Mouse (Mus musculus) embryonic facial prominence, embryonic 12.5 days (tissue): ENCODE measurements around the gene Csrnp2. TPM values are rescaled to one million over a fixed set of nuclear protein-coding genes. Genes with fewer than 3 reads are reported as not detected.
"Not testable (repeated sequence)": the region's sequence is repeated elsewhere in the genome, so short reads cannot be mapped to it uniquely, and the experiment has no call there.

Experiments used
- ATAC-seq: fragments of 200-750 bp; cut with Nextera tagmentation; 2 replicates; pipeline ENCODE4 v1.8.0; 2017; ENCODE audit not compliant: insufficient number of reproducible peaks, insufficient read depth, low FRiP score, low TSS enrichment
- H3K27ac ChIP-seq: fragments of 300-500 bp; sonication (generic); 2 replicates; pipeline ENCODE4 v1.5.1; 2016; ENCODE audit warnings: mild to moderate bottlenecking
- H3K27me3 ChIP-seq: fragments of 300-500 bp; sonication (generic); 2 replicates; pipeline ENCODE4 v1.6.1; 2016; ENCODE audit warnings: mild to moderate bottlenecking, moderate library complexity
- H3K36me3 ChIP-seq: fragments of 300-500 bp; sonication (generic); 2 replicates; pipeline ENCODE4 v1.6.1; 2016; ENCODE audit warnings: mild to moderate bottlenecking
- H3K4me1 ChIP-seq: fragments of 300-500 bp; sonication (generic); 2 replicates; pipeline ENCODE4 v1.6.1; 2016
- H3K4me2 ChIP-seq: fragments of 300-500 bp; sonication (generic); replicated peaks from 2 replicates; pipeline ENCODE4 v1.6.1; 2016; ENCODE audit warnings: mild to moderate bottlenecking, moderate library complexity
- H3K4me3 ChIP-seq: fragments of 300-500 bp; sonication (generic); 2 replicates; pipeline ENCODE4 v1.5.1; 2016; ENCODE audit warnings: mild to moderate bottlenecking
- H3K9ac ChIP-seq: fragments of 300-500 bp; sonication (generic); 2 replicates; pipeline ENCODE4 v1.6.1; 2016; ENCODE audit warnings: mild to moderate bottlenecking, moderate library complexity
- H3K9me3 ChIP-seq: fragments of 300-500 bp; sonication (generic); 2 replicates; pipeline ENCODE4 v1.6.1; 2016; ENCODE audit warnings: mild to moderate bottlenecking, moderate library complexity
- WGBS: fragments of 180-500 bp; shearing (Covaris S2); methylation state at CpG from one replicate; pipeline ENCODE4 v1.1.7; 2016; 5-methylcytosine and 5-hydroxymethylcytosine counted together
- polyA plus RNA-seq: library from polyadenylated mRNA; unstranded; fragments of >200 nt; fragmentation: Nextera tagmentation; extraction: Ambion mirVana; gene quantifications from 2 replicates; pipeline ENCODE4 v1.2.1, GENCODE M21; 2016

Csrnp2 gene
- polyA plus RNA-seq, result 32.8 and 34.9 TPM in 2 replicates

DNA sequence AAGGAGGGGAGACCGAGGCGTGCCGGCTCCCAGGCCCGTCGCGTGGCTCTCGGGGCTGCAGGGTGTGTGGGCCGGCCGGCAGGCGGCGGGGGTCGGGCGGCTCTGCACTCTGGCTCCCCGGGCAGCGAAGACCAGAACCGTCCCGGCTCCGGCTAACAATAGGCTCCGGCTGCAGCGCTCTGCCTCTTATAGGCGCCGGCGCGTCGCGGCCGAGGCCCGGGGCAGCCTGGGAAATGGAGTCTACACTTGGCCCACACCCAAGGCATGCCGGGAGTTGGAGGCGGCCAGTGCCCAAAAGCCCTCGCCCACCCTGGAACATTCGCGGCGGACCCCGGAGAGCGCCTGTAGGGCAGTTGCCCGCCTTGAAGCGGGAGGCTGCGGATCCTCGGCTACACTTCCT lies at the start of gene Csrnp2:
TSS of gene Csrnp2 (minus strand) at position 387 of the 400 bp plus-strand sequence.
- Histone ChIP-seq H3K27me3 (no peaks in the 10 kb centered on the region), H3K4me2 (peak within 1 kb of the TSS; percentile 67), H3K27ac (peak within 1 kb of the TSS; percentile 96), H3K9me3 (no peaks in the 10 kb centered on the region), H3K36me3 (no peaks in the 10 kb centered on the region), H3K4me3 (peak within 1 kb of the TSS; percentile 84), H3K4me1 (peaks cover 29% of the 10 kb centered on the region), H3K9ac (peak within 1 kb of the TSS; percentile 99)
- peak; percentile 97 for ATAC-seq
- WGBS, result under 1% methylated on average over 40 of the region's 40 CpGs

DNA sequence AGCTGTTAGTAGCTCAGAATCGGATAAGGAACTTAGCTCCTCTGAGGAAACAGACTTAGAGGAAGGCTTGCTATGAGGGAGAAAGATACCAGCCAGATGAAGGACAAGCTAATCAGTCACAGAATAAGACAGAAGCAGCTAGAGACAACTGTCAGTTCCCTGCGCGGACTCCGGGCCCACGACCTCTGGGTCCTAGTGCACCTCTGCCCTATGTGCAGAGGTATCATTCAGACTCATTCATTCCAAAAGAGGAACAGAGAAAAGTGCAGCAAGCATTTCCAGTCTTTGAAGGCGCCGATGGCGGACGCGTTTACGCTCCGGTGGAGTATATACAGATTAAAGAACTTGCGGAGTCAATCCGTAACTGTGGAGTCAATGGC lies 48.4 kb upstream of the Csrnp2 start:
- H3K9me3 ChIP-seq, H3K9ac ChIP-seq, H3K27me3 ChIP-seq, H3K4me2 ChIP-seq, H3K4me3 ChIP-seq, ATAC-seq, H3K27ac ChIP-seq, H3K4me1 ChIP-seq: not testable (repeated sequence)
- H3K36me3 ChIP-seq, result peaks cover 30% of the 10 kb centered on the region
- 99% methylated on average over 14 of the region's 14 CpGs for WGBS

DNA sequence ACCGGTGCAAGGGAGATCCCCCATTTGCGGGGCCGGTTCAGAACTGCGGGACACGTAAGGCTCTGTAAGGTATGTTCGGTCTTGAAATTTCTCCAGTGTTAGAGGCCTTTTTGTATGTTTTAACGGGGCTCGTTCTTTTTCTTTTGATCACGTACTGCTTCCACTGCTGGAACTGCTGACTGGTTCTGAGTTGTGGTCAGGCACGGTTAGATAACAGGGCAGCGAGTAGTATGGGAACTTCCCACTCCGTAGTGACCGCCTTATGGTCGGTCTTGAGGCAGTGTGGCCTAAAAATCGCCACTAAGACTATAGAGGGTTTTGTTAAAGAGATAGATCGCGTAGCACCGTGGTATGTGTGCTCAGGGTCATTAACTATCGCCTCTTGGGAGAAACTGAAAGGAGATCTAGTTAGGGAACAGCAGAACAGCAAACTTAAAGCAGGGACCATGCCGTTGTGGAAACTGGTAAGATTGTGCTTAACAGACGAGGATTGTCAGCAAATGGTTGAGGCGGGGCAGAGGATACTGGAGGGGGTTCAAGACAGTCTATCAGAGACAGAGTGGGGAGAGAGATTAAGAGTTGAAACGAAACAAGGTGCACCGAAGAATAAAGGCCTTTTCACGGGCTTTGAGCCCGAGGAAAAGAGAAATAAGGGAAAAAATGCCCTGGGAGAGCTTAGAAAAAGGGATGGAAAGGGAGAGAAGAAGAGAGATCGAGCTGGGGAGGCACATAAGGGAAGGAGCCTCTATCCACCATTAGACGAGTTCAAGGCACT lies 47.8 kb upstream of the Csrnp2 start:
- not testable (repeated sequence) for H3K9ac ChIP-seq, H3K27me3 ChIP-seq, H3K4me2 ChIP-seq, H3K27ac ChIP-seq, H3K4me1 ChIP-seq, ATAC-seq, H3K4me3 ChIP-seq, H3K9me3 ChIP-seq
- H3K36me3 ChIP-seq, result peaks cover 25% of the 10 kb centered on the region
- 96% methylated on average over 28 of the region's 28 CpGs for WGBS

DNA sequence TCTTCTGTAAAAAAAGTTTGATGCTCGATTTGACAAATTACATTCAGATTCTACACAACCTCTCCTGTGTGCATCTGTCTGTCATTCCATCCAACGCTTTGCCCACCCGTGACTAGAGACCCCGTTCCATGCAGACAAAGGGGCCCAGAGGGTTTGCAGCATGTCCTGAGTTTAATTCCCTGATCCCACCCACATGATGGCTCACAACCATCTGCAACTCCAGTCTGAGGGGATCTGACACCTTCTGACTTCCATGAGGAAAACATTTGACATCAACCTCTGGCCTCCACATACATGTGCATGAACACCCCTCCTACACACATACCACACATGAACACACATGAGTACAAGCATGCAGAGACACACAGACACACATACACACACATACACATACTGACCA lies 46.1 kb upstream of the Csrnp2 start:
- no peak overlapping the region for H3K27ac ChIP-seq
- H3K4me2 ChIP-seq, result no peak overlapping the region
- H3K9ac ChIP-seq, result no peak overlapping the region
- H3K36me3 ChIP-seq, result peaks cover 19% of the 10 kb centered on the region
- no peaks in the 10 kb centered on the region for H3K4me1 ChIP-seq
- ATAC-seq, result no peak
- H3K27me3 ChIP-seq, result no peaks in the 10 kb centered on the region
- 89% methylated on average over 4 of the region's 4 CpGs for WGBS
- no peak overlapping the region for H3K4me3 ChIP-seq
- 0 out of 2 replicates have a peak, but pooled peaks cover 3% of the 10 kb centered on the region for H3K9me3 ChIP-seq

DNA sequence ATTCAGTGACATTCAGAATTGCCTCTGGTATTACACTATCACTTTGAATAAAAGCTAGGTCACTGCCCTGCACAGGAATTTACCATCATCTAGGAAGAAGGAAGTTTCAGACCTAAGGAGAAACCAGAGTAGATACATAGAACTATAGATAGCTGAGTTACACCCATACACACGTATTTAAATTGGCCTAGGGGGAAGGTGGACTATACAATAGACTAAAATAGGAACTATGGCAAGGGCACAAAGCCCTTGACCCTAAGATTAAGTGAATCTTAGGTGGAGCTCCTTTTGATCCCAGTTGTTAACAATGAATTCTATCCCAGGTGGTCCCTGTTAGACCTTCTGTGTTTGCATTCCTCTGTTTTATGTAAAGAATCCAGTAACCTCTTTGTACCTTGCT lies 45.7 kb upstream of the Csrnp2 start:
- not testable (repeated sequence) for ATAC-seq, H3K4me1 ChIP-seq, H3K27me3 ChIP-seq, H3K4me2 ChIP-seq, H3K27ac ChIP-seq, H3K4me3 ChIP-seq, H3K9me3 ChIP-seq, H3K9ac ChIP-seq
- H3K36me3 ChIP-seq, result peaks cover 23% of the 10 kb centered on the region
- WGBS, result 73% methylated on average over 1 of the region's 1 CpGs

DNA sequence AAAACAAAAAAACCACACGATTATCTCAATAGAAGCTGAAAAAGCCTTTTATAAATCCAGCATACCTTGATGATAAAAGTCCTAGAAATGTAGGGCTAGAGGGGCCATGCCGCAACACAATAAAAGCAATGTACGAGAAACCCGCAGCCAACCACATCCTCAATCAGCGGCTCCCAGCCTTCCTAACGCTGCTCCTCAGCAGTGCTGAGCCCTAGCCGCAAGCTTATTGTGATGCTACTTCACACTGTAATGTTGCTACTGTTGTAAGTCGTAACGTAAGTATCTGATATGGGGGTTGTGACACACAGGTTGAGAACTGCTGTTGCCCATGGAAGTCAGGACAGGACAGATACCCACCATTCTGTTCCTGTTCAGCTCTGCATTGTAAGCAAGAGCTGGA lies 44.1 kb upstream of the Csrnp2 start:
- WGBS, result 93% methylated on average over 9 of the region's 9 CpGs

DNA sequence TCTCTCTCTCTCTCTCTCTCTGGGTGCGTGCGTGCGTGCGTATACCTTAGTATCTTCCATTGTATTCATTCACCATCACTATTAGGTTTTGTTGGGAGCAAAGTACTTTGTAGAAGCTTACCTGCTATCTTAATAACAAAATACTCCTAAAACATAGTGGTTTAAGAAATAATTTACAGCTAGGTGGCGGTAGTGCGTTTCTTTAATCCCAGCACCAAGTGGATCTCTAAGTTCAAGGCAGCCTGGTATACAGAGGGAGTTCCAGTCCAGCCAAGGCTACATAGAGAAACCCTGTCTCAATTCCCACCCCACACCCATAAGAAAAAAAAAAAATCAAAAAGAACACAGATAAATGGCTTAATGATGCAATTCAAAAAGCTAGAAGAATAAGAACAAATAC lies 42.6 kb upstream of the Csrnp2 start:
- Histone ChIP-seq H3K27ac (no peak overlapping the region), H3K36me3 (peaks cover 26% of the 10 kb centered on the region), H3K9ac (no peak overlapping the region), H3K4me1 (no peaks in the 10 kb centered on the region), H3K9me3 (no peaks in the 10 kb centered on the region), H3K4me3 (no peak overlapping the region), H3K4me2 (no peak overlapping the region), H3K27me3 (no peaks in the 10 kb centered on the region)
- ATAC-seq, result no peak
- 85% methylated on average over 6 of the region's 6 CpGs for WGBS

More for the DNA sequence above, 44.1 kb upstream of the Csrnp2 start:
- no peak overlapping the region for H3K27ac ChIP-seq
- peaks cover 29% of the 10 kb centered on the region for H3K36me3 ChIP-seq
- H3K4me2 ChIP-seq, result no peak overlapping the region
- H3K9ac ChIP-seq, result no peak overlapping the region
- no peak for ATAC-seq
- H3K4me1 ChIP-seq, result no peaks in the 10 kb centered on the region
- no peaks in the 10 kb centered on the region for H3K27me3 ChIP-seq
- H3K9me3 ChIP-seq, result no peaks in the 10 kb centered on the region
- no peak overlapping the region for H3K4me3 ChIP-seq

DNA sequence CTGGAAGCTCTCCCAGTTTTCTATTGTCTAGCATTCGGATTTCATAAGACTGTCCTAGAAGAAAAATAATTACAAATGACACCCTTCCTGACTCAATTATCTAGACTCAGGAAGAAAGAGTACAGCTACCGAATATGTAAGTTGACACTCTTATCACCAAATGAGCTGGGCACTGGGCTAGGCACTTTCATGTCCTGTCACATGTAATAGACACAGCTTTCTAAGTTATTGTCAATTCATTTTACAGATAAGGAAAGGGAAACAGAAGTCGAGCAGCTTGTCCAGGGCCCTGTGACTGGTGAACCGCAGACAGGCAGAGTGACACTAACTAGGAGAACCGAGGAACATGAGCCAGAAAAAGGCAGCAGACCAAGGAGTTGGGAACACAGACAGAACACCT lies 32.6 kb upstream of the Csrnp2 start:
- Histone ChIP-seq H3K4me2 (no peak overlapping the region), H3K4me1 (no peaks in the 10 kb centered on the region), H3K27ac (no peak overlapping the region), H3K27me3 (no peaks in the 10 kb centered on the region), H3K9ac (no peak overlapping the region), H3K4me3 (no peak overlapping the region), H3K9me3 (no peaks in the 10 kb centered on the region), H3K36me3 (peaks cover 33% of the 10 kb centered on the region)
- 81% methylated on average over 5 of the region's 5 CpGs for WGBS
- no peak for ATAC-seq

DNA sequence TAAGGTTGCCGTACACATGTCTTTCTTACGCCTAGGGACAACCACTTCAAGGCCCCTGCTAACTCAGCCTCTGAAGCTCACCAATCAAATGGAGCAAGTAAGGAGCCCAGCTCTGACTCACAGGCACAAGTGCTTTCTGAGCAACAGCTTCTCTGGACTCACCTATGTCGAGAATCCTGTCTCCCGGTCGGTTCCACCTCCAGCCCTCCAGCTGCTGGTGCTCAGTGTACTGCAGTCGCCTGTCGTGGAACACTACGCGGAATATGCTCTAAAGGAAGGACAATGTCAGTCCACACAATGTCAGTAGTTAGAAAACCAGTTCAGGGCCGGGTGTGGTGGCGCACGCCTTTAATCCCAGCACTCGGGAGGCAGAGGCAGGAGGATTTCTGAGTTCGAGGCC lies 30.1 kb upstream of the Csrnp2 start:
- Histone ChIP-seq H3K9me3 (no peaks in the 10 kb centered on the region), H3K4me3 (no peak overlapping the region), H3K4me1 (no peaks in the 10 kb centered on the region; the same call in 1 of the 2 replicates), H3K27me3 (no peaks in the 10 kb centered on the region), H3K36me3 (peaks cover 44% of the 10 kb centered on the region), H3K4me2 (no peak overlapping the region), H3K27ac (no peak overlapping the region), H3K9ac (no peak overlapping the region)
- WGBS, result 89% methylated on average over 14 of the region's 14 CpGs
- no peak for ATAC-seq

DNA sequence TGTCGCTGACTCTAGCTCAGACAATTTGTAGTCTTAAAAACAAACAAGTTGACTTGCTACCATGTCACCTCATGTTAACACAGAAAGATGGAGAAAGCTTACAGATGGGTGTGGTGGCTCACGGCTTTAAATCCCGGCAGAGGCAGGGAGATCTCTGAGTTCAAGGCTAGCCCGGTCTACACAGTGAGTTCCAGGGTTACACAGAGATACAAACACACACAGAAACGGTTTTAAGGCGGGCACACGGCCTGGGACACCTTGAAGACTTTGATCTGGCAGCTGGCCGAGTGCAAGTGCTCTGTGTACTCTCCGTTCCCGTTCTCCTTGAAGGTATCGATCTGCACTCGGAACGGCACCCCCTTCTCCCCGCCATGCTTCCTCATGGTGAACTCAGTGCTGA lies 25.0 kb upstream of the Csrnp2 start:
- H3K4me3 ChIP-seq, result no peak overlapping the region
- H3K27ac ChIP-seq, result no peak overlapping the region
- no peak overlapping the region for H3K9ac ChIP-seq
- H3K36me3 ChIP-seq, result peaks cover 71% of the 10 kb centered on the region
- no peak for ATAC-seq
- H3K27me3 ChIP-seq, result no peaks in the 10 kb centered on the region
- no peaks in the 10 kb centered on the region for H3K9me3 ChIP-seq
- no peaks in the 10 kb centered on the region; the same call in 1 of the 2 replicates for H3K4me1 ChIP-seq
- no peak overlapping the region for H3K4me2 ChIP-seq
- 90% methylated on average over 14 of the region's 14 CpGs for WGBS

DNA sequence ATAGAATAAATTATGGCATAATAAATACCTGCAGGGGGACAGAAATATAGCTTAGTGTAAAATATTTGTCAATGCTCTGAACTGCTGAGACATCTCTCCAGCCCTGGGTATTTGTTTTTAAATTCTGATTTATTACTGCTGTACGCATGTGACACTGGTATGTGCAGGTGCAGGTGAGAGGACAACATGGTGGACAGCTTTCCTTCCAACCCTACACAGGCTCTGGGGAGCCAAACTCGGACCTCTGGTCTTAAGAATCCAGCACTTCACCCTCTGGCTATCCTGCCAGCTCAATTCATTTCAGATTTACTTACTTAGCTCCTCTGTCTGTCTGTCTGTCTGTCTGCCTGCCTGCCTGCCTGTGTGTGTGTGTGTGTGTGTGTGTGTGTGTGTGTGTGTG lies 19.8 kb upstream of the Csrnp2 start:
- Histone ChIP-seq H3K27ac (no peak overlapping the region), H3K27me3 (no peaks in the 10 kb centered on the region), H3K4me2 (no peak overlapping the region), H3K9ac (no peak overlapping the region), H3K4me3 (no peak overlapping the region), H3K4me1 (no peaks in the 10 kb centered on the region), H3K9me3 (no peaks in the 10 kb centered on the region), H3K36me3 (peaks cover 85% of the 10 kb centered on the region)
- 91% methylated on average over 2 of the region's 2 CpGs for WGBS
- no peak for ATAC-seq

DNA sequence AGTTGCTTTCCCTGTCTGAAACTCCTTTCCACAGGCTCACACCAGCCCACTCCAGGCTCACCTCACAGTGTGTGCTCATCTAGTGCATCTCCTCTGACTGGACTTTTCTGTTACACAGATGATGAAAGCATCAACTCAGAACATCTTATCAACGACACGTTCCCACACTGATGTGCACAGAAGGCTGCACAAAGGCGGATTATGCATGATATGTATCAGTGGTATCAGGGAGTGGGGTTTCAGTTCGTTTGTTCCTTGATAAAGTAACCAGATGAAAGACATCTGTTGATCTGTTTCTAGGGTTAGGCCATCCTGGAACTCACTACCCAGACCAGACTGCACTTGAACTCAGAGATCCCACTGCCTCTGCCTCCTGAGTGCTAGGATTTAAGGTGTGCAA lies 18.1 kb upstream of the Csrnp2 start:
- WGBS, result 89% methylated on average over 4 of the region's 4 CpGs
- peaks cover 86% of the 10 kb centered on the region for H3K36me3 ChIP-seq
- no peak for ATAC-seq
- no peaks in the 10 kb centered on the region for H3K9me3 ChIP-seq
- no peak overlapping the region for H3K4me2 ChIP-seq
- no peak overlapping the region for H3K4me3 ChIP-seq
- no peaks in the 10 kb centered on the region for H3K27me3 ChIP-seq
- no peak overlapping the region for H3K27ac ChIP-seq
- no peak overlapping the region for H3K9ac ChIP-seq
- no peaks in the 10 kb centered on the region for H3K4me1 ChIP-seq
